Mouse (Mus musculus): Measurements from ENCODE around the gene Gnao1. TPM values are rescaled to one million over a fixed set of nuclear protein-coding genes. Genes with fewer than 3 reads are reported as not detected.

Gene Gnao1
- polyA plus RNA-seq, 1 experiment from 2014 or later, result 1.1 TPM

GRCm38 (mm10) chr8:93893556-93893955, 83.8 kb downstream of the Gnao1 start:
- Histone ChIP-seq H3K9ac (ENCODE audit: low read length) (no peak overlapping the region), H3K9me3 (ENCODE audit: control insufficient read depth, low read length) (no peaks in the 10 kb centered on the region), H3K36me3 (ENCODE audit: control insufficient read depth, insufficient read depth, low read length) (no peaks in the 10 kb centered on the region), H3K4me1 (ENCODE audit: control insufficient read depth, insufficient read depth, low read length) (peaks cover 3% of the 10 kb centered on the region; the same call in 1 of the 2 replicates), H3K4me2 (ENCODE audit: low read depth, severe bottlenecking) (no peak overlapping the region), H3K27ac (replicated peaks; ENCODE audit: low read depth, low read length) (no peak overlapping the region), H3K27me3 (ENCODE audit: control insufficient read depth, insufficient read depth, low read length) (no peaks in the 10 kb centered on the region), H3K4me3 (ENCODE audit: low read depth, low read length) (no peak overlapping the region)
- no peak for ATAC-seq (ENCODE audit: insufficient number of reproducible peaks, low FRiP score, low TSS enrichment, low read depth)
- DNase-seq (ENCODE audit: low spot score), result no peak
- 79% methylated on average over 3 of the region's 3 CpGs for WGBS

GRCm38 (mm10) chr8:93896841-93897551, 87.2 kb downstream of the Gnao1 start:
- Histone ChIP-seq H3K4me2 (ENCODE audit: low read depth, severe bottlenecking) (no peak overlapping the region), H3K9ac (ENCODE audit: low read length) (no peak overlapping the region), H3K9me3 (ENCODE audit: control insufficient read depth, low read length) (no peaks in the 10 kb centered on the region), H3K36me3 (ENCODE audit: control insufficient read depth, insufficient read depth, low read length) (no peaks in the 10 kb centered on the region), H3K27ac (replicated peaks; ENCODE audit: low read depth, low read length) (no peak overlapping the region), H3K27me3 (ENCODE audit: control insufficient read depth, insufficient read depth, low read length) (no peaks in the 10 kb centered on the region), H3K4me3 (ENCODE audit: low read depth, low read length) (no peak overlapping the region), H3K4me1 (ENCODE audit: control insufficient read depth, insufficient read depth, low read length) (peaks cover 3% of the 10 kb centered on the region; the same call in 1 of the 2 replicates)
- WGBS, result 77% methylated on average over 7 of the region's 7 CpGs
- no peak for ATAC-seq (ENCODE audit: insufficient number of reproducible peaks, low FRiP score, low TSS enrichment, low read depth)
- DNase-seq (ENCODE audit: low spot score), result no peak

GRCm38 (mm10) chr8:93898570-93898969, 88.8 kb downstream of the Gnao1 start:
- Histone ChIP-seq H3K4me3 (ENCODE audit: low read depth, low read length) (no peak overlapping the region), H3K27ac (replicated peaks; ENCODE audit: low read depth, low read length) (no peak overlapping the region), H3K9me3 (ENCODE audit: control insufficient read depth, low read length) (no peaks in the 10 kb centered on the region), H3K4me1 (ENCODE audit: control insufficient read depth, insufficient read depth, low read length) (peaks cover 3% of the 10 kb centered on the region; the same call in 1 of the 2 replicates), H3K36me3 (ENCODE audit: control insufficient read depth, insufficient read depth, low read length) (no peaks in the 10 kb centered on the region), H3K27me3 (ENCODE audit: control insufficient read depth, insufficient read depth, low read length) (no peaks in the 10 kb centered on the region), H3K9ac (ENCODE audit: low read length) (no peak overlapping the region), H3K4me2 (ENCODE audit: low read depth, severe bottlenecking) (no peak overlapping the region)
- 83% methylated on average over 4 of the region's 4 CpGs for WGBS
- no peak for DNase-seq (ENCODE audit: low spot score)
- ATAC-seq (ENCODE audit: insufficient number of reproducible peaks, low FRiP score, low TSS enrichment, low read depth), result no peak

GRCm38 (mm10) chr8:93902040-93902439, 92.3 kb downstream of the Gnao1 start:
- no peak for DNase-seq (ENCODE audit: low spot score)
- H3K27ac ChIP-seq (replicated peaks; ENCODE audit: low read depth, low read length), result no peak overlapping the region
- WGBS, result 78% methylated on average over 3 of the region's 3 CpGs

GRCm38 (mm10) chr8:93906961-93907360, 97.2 kb downstream of the Gnao1 start:
- H3K9me3 ChIP-seq (ENCODE audit: control insufficient read depth, low read length), result no peaks in the 10 kb centered on the region
- DNase-seq (ENCODE audit: low spot score), result no peak
- WGBS, result 92% methylated on average over 6 of the region's 6 CpGs
- H3K4me3 ChIP-seq (ENCODE audit: low read depth, low read length), result no peak overlapping the region
- H3K27me3 ChIP-seq (ENCODE audit: control insufficient read depth, insufficient read depth, low read length), result no peaks in the 10 kb centered on the region
- H3K27ac ChIP-seq (replicated peaks; ENCODE audit: low read depth, low read length), result no peak overlapping the region
- ATAC-seq (ENCODE audit: insufficient number of reproducible peaks, low FRiP score, low TSS enrichment, low read depth), result no peak
- no peaks in the 10 kb centered on the region for H3K4me1 ChIP-seq (ENCODE audit: control insufficient read depth, insufficient read depth, low read length)
- H3K4me2 ChIP-seq (ENCODE audit: low read depth, severe bottlenecking), result no peak overlapping the region
- H3K36me3 ChIP-seq (ENCODE audit: control insufficient read depth, insufficient read depth, low read length), result no peaks in the 10 kb centered on the region
- H3K9ac ChIP-seq (ENCODE audit: low read length), result no peak overlapping the region

More at GRCm38 (mm10) chr8:93902040-93902439, 92.3 kb downstream of the Gnao1 start:
- ATAC-seq (ENCODE audit: insufficient number of reproducible peaks, low FRiP score, low TSS enrichment, low read depth), result no peak
- no peaks in the 10 kb centered on the region for H3K9me3 ChIP-seq (ENCODE audit: control insufficient read depth, low read length)
- no peaks in the 10 kb centered on the region for H3K27me3 ChIP-seq (ENCODE audit: control insufficient read depth, insufficient read depth, low read length)
- H3K4me2 ChIP-seq (ENCODE audit: low read depth, severe bottlenecking), result no peak overlapping the region
- no peaks in the 10 kb centered on the region for H3K4me1 ChIP-seq (ENCODE audit: control insufficient read depth, insufficient read depth, low read length)
- H3K4me3 ChIP-seq (ENCODE audit: low read depth, low read length), result no peak overlapping the region
- no peaks in the 10 kb centered on the region for H3K36me3 ChIP-seq (ENCODE audit: control insufficient read depth, insufficient read depth, low read length)
- H3K9ac ChIP-seq (ENCODE audit: low read length), result no peak overlapping the region

- no peak overlapping the region for H3K4me3 ChIP-seq (ENCODE audit: low read depth, low read length)
- no peaks in the 10 kb centered on the region for H3K9me3 ChIP-seq (ENCODE audit: control insufficient read depth, low read length)
- ATAC-seq (ENCODE audit: insufficient number of reproducible peaks, low FRiP score, low TSS enrichment, low read depth) (no peak), DNase-seq (ENCODE audit: low spot score) (no peak)
- no peaks in the 10 kb centered on the region for H3K27me3 ChIP-seq (ENCODE audit: control insufficient read depth, insufficient read depth, low read length)
- no peak overlapping the region for H3K4me2 ChIP-seq (ENCODE audit: low read depth, severe bottlenecking)
- 78% methylated on average over 5 of the region's 5 CpGs for WGBS
- H3K9ac ChIP-seq (ENCODE audit: low read length), result no peak overlapping the region
- no peaks in the 10 kb centered on the region for H3K4me1 ChIP-seq (ENCODE audit: control insufficient read depth, insufficient read depth, low read length)
- no peak overlapping the region for H3K27ac ChIP-seq (replicated peaks; ENCODE audit: low read depth, low read length)
- no peaks in the 10 kb centered on the region for H3K36me3 ChIP-seq (ENCODE audit: control insufficient read depth, insufficient read depth, low read length)
Observed at GRCm38 (mm10) chr8:93907987-93908441, 98.2 kb downstream of the Gnao1 start.

- WGBS, result 45% methylated on average over 1 of the region's 1 CpGs
- no peak overlapping the region for H3K4me2 ChIP-seq (ENCODE audit: low read depth, severe bottlenecking)
Observed at GRCm38 (mm10) chr8:93908546-93908945, 98.8 kb downstream of the Gnao1 start.

GRCm38 (mm10) chr8:93911715-93912555, 102.2 kb downstream of the Gnao1 start:
- Histone ChIP-seq H3K4me1 (ENCODE audit: control insufficient read depth, insufficient read depth, low read length) (no peaks in the 10 kb centered on the region), H3K27me3 (ENCODE audit: control insufficient read depth, insufficient read depth, low read length) (no peaks in the 10 kb centered on the region), H3K4me2 (ENCODE audit: low read depth, severe bottlenecking) (no peak overlapping the region), H3K4me3 (ENCODE audit: low read depth, low read length) (no peak overlapping the region), H3K9me3 (ENCODE audit: control insufficient read depth, low read length) (no peaks in the 10 kb centered on the region), H3K36me3 (ENCODE audit: control insufficient read depth, insufficient read depth, low read length) (no peaks in the 10 kb centered on the region), H3K27ac (replicated peaks; ENCODE audit: low read depth, low read length) (no peak overlapping the region), H3K9ac (ENCODE audit: low read length) (no peak overlapping the region)
- ATAC-seq (ENCODE audit: insufficient number of reproducible peaks, low FRiP score, low TSS enrichment, low read depth) (no peak), DNase-seq (ENCODE audit: low spot score) (no peak)
- 79% methylated on average over 7 of the region's 7 CpGs for WGBS

More at GRCm38 (mm10) chr8:93908546-93908945, 98.8 kb downstream of the Gnao1 start:
- ATAC-seq (ENCODE audit: insufficient number of reproducible peaks, low FRiP score, low TSS enrichment, low read depth), result no peak
- Histone ChIP-seq H3K27me3 (ENCODE audit: control insufficient read depth, insufficient read depth, low read length) (no peaks in the 10 kb centered on the region), H3K4me1 (ENCODE audit: control insufficient read depth, insufficient read depth, low read length) (no peaks in the 10 kb centered on the region), H3K4me3 (ENCODE audit: low read depth, low read length) (no peak overlapping the region), H3K36me3 (ENCODE audit: control insufficient read depth, insufficient read depth, low read length) (no peaks in the 10 kb centered on the region), H3K27ac (replicated peaks; ENCODE audit: low read depth, low read length) (no peak overlapping the region), H3K9ac (ENCODE audit: low read length) (no peak overlapping the region), H3K9me3 (ENCODE audit: control insufficient read depth, low read length) (no peaks in the 10 kb centered on the region)
- DNase-seq (ENCODE audit: low spot score), result no peak
